Mouse (Mus musculus): ENCODE measurements around the gene Coq5.

The Coq5 gene

DNA sequence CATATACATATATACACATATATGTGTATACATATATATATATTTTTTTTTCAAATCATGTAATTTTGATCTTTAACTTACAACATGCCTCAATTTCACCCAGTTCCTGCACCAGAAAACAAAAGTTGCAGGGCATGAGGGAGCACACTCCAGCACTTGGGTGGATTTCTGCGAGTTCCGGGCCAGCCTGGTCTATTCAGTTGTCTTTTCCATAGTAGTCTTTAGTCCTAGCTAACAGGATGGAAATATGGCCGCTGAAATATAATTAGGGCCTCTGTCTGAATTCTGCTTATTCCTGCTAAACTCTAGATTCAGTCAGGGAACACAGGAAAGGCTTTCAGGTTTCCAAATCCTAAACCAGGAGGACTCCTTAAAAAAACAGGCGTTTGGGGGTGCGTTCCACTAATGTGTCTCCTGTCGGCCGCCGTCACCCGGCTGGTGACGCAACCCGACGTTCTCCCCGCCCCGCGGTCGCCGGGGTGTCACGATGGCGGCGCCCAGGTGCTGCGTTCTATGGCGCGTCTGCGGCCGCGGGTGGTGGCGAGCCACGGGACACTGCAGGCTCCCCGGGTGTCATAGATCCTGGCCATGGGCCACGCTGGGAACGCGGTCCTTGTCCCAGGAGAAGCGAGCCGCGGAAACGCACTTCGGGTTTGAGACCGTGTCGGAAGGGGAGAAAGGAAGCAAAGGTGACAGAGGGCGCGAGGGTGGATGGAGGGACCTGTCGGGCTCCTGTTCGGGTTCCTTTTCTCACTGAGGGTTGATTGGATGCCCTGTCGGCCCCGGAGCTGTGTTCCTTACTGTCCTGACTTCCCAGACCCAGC, at the start of gene Coq5:
Coq5 (plus strand) TSS at position 441 of the 824 bp plus-strand sequence.
- DNase-seq (ENCODE audit: low read depth, low spot score) = peak; percentile 71

- no peak for DNase-seq (ENCODE audit: low read depth, low spot score)
Measured at GRCm38 (mm10) chr5:115230830-115231551, 48.5 kb upstream of the Coq5 start.

DNA sequence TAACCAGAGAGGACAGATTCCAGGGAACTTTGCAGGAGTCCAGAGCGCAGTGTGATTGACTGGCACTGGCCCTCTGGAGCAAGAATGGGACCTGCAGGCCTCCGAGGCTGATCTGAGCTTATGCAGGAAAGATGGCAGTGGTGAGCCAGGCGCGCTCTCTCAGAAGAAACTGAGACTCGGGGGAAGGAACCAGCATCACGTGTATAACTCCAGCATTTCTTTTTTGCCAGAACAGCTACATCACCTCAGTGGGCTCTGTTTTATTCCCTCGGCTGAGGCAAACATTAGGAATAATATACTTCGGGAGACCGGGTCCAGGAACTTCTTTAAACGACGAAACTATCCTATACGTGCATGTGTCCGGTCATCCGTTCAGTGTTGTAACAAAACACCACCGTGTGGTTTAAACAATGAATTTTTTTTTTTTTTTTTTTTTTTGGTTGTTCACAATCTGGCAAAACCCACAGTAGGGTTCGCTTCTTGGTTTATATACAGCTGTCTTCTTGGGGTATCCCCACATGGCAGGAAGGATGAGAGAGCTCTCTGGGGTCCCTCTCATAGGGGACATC, 47.8 kb upstream of the Coq5 start:
- DNase-seq (ENCODE audit: low read depth, low spot score) = no peak

DNA sequence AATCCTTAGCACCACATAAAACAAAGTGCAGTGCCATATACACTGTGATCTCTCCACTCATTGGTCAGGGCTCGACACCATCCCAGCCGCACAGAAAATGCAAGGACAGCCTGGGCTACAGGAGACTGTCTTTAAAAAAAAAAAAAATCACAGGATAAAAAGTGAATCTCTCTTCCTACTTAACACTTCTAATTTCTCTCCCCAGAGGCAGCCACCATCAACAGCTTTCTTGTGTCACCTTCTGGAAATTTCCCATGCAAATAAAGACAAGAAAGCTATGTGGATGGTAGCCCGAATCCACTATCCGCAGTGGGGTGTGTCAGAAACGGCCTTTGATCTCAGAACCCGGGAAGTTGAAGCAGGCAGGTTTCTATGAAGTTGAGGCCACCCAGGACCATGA, 47.0 kb upstream of the Coq5 start:
- DNase-seq (ENCODE audit: low read depth, low spot score) = no peak

- DNase-seq (ENCODE audit: low read depth, low spot score) = no peak
Measured at GRCm38 (mm10) chr5:115233031-115233780, 46.3 kb upstream of the Coq5 start.

DNA sequence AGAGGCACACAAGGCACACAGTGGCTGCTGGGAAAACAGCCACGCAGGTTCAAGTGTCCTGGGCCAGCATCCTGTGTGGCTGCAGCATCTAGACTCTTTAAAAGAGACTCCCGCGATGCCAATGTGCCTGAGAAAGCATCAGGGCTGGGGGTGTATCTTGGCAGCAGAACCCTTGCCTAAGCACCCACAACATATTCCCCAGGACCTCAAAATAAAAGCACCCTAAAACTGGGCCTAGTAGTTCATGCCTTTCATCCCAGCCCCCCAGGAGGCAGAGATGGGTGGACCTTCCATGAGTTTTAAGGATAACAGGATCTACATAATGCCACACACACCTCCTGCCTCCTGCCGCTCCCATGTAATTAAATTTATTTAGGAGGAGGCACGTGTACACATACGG, 44.9 kb upstream of the Coq5 start:
- DNase-seq (ENCODE audit: low read depth, low spot score) = no peak

GRCm38 (mm10) chr5:115235323-115235771, 44.1 kb upstream of the Coq5 start:
- DNase-seq (ENCODE audit: low read depth, low spot score) = peak; percentile 66

DNA sequence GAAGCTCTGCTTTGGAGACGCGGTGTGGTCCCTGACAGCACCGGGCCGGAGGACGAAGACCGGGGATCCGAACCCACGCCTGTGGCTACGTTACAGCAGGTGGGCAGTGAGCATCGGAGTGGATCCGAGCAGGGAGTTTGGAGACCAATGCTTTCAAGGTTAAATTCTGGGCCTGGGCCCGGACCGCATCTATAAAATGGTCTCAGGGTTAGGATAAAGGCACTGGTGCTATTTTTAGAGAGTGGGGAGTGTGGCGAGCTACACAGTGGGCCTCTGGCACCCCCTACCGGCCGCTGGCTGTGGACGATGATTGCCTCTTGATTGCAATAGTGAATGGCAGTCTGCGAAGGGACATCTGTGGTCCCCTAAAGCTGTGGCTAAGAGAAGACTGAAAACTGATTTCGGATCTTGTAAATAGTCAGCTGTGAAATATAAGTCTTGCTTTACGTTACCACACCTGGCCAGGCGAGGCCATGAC, 43.6 kb upstream of the Coq5 start, which contains the start of gene Pop5:
Pop5 (plus strand) TSS at position 51 of the 478 bp plus-strand sequence.
- peak; percentile 90 for DNase-seq (ENCODE audit: low read depth, low spot score)

GRCm38 (mm10) chr5:115237803-115238728, 41.4 kb upstream of the Coq5 start:
- peak; percentile 94 for DNase-seq (ENCODE audit: low read depth, low spot score)

- no peak for DNase-seq (ENCODE audit: low read depth, low spot score)
Measured at GRCm38 (mm10) chr5:115238729-115239195, 40.7 kb upstream of the Coq5 start.

DNA sequence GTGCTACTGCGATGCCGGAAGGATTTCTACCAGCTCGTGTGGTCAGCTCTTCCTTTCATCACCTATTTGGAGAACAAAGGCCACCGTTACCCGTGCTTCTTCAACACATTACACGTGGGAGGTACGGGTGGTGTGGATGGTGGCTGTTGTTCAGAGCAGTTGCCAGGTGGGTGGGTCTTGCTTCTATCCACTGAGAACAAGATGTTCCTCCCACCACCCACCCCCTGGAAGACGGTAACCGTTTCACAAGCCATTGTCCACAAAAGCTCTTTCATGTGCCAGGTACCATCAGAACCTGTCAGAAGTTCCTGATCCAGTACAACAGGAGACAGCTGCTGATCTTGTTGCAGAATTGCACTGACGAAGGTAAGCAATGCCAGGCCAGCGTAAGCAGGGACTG, 39.3 kb upstream of the Coq5 start:
- DNase-seq (ENCODE audit: low read depth, low spot score) = no peak

GRCm38 (mm10) chr5:115255472-115255871, 24.0 kb upstream of the Coq5 start:
- no peak for DNase-seq (ENCODE audit: low read depth, low spot score)

GRCm38 (mm10) chr5:115256909-115257546, 22.4 kb upstream of the Coq5 start:
- no peak for DNase-seq (ENCODE audit: low read depth, low spot score)

GRCm38 (mm10) chr5:115260356-115260755, 19.1 kb upstream of the Coq5 start:
- no peak for DNase-seq (ENCODE audit: low read depth, low spot score)

DNA sequence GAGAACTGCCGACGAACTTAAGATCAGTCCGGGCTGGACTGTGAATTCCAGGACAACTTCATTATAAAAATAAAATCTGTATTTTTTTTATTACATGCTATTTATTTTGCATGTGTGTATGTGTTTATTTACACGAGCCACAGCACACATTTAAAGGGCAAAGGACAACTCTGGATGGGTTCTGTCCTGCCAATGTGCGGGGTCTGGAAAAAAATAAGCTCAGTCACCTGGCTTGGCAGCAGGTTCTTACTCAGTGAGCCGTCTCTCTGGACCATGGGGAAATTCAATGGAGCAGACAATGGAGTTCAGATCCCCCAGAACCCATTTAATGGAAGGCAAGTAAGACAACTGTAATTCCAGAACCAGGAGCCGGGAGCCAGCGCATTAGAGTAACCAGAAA, 18.3 kb upstream of the Coq5 start:
- no peak for DNase-seq (ENCODE audit: low read depth, low spot score)

DNA sequence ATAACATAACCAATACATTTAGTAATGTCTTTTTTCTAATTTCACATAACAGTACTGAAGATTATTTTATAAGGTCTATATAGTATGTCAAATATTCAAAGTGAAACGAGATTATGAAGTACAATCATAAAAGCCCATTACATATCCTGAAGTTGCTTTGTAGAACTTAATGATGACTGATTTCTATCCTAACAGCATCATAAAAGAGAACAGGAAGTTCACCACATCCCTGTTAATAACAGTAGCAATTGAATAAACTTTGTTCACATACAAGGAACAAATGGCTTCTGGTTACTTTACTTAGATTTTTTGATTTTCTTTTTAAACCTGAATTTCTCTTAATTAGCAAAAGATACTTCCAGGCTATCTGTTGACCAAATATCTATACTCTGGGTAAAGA, 17.6 kb upstream of the Coq5 start:
- DNase-seq (ENCODE audit: low read depth, low spot score) = no peak

DNA sequence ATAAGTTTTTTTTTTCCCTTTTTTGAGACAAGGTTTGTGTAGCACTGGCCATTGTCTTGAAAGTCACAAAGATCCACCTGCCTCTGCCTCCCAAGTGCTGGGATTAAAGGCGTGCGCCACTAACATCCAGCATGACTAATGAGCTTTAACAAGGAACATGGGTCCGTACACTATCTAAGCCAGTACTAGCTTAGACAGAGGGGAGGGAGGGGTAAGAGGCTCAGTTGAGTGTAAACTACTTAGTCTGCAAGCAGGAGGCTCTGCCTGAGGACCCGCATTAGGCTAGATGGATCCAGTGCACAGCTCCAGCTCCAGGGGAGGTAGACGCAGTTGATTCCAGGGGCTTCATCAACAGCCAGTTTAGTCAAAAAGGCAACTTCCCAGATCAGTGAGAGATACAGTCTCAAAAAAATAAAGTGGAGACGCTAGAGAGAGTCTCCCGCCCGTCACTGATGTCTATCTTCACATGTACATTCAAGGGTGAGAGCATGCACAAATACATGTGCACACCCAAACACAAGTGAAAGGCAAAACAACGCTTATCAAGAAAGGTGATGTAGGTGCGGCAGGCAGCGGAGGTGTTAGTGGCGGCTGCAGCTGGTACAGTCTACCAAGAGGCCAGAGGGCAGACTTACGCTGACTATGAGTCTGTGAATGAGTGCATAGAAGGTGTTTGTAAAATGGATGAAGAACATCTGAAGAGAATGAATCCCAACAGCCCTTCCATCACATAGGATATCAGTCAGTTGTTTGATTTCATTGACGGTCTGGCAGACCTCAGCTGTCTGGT, 16.8 kb upstream of the Coq5 start:
- no peak for DNase-seq (ENCODE audit: low read depth, low spot score)

- DNase-seq (ENCODE audit: low read depth, low spot score) = no peak
Measured at GRCm38 (mm10) chr5:115266340-115266739, 13.1 kb upstream of the Coq5 start.
